Mouse (Mus musculus) intestine, postnatal 0 days (tissue): ENCODE results near the gene Mrpl34. TPM values are rescaled to one million over a fixed set of nuclear protein-coding genes. Genes with fewer than 3 reads are reported as not detected.
A peak's percentile ranks its signal among the peaks of the same experiment; 100 is the strongest.

Experiments used
- ATAC-seq: fragments of 200-750 bp; cut with Nextera tagmentation; 2 replicates; pipeline ENCODE4 v1.8.0; 2017; ENCODE audit warnings: mild to moderate bottlenecking, moderate TSS enrichment, moderate library complexity
- H3K27ac ChIP-seq: fragments of 300-500 bp; sonication (generic); 2 replicates; pipeline ENCODE4 v1.5.1; 2014; ENCODE audit warnings: mild to moderate bottlenecking, low read depth, low read length, moderate library complexity
- H3K27me3 ChIP-seq: fragments of 300-500 bp; sonication (generic); replicated peaks from 2 replicates; pipeline ENCODE4 v1.6.1; 2014; ENCODE audit warnings: low read length, mixed read lengths; ENCODE audit not compliant: control insufficient read depth, insufficient read depth
- H3K36me3 ChIP-seq: fragments of 300-500 bp; sonication (generic); 2 replicates; pipeline ENCODE4 v1.6.1; 2014; ENCODE audit warnings: mild to moderate bottlenecking, moderate library complexity; ENCODE audit not compliant: control insufficient read depth, insufficient read depth
- H3K4me1 ChIP-seq: fragments of 300-500 bp; sonication (generic); replicated peaks from 2 replicates; pipeline ENCODE4 v1.6.1; 2014; ENCODE audit warnings: antibody characterized with exemption, low read length, mixed read lengths; ENCODE audit not compliant: control insufficient read depth, insufficient read depth
- H3K4me2 ChIP-seq: fragments of 300-500 bp; sonication (generic); replicated peaks from 2 replicates; pipeline ENCODE4 v1.6.1; 2014; ENCODE audit warnings: low read depth, mild to moderate bottlenecking, moderate library complexity
- H3K4me3 ChIP-seq: fragments of 300-500 bp; sonication (generic); 2 replicates; pipeline ENCODE4 v1.5.1; 2014; ENCODE audit warnings: low read depth, low read length
- H3K9ac ChIP-seq: fragments of 300-500 bp; sonication (generic); 2 replicates; pipeline ENCODE4 v1.6.1; 2014; ENCODE audit warnings: mild to moderate bottlenecking, low read depth, low read length
- H3K9me3 ChIP-seq: fragments of 300-500 bp; sonication (generic); 2 replicates; pipeline ENCODE4 v1.6.1; 2016; ENCODE audit warnings: mixed run types; ENCODE audit not compliant: control insufficient read depth
- CTCF ChIP-seq: sonication (generic); IDR thresholded peaks from 2 replicates; pipeline ENCODE4 v1.5.1; 2016; ENCODE audit warnings: low read depth, mild to moderate bottlenecking, control low read depth, antibody characterized with exemption, moderate library complexity
- WGBS: fragments of 180-500 bp; shearing (Covaris S2); extraction: QIAGEN DNeasy Blood & Tissue Kit; methylation state at CpG from one replicate; pipeline ENCODE4 v1.1.7; 2014; 5-methylcytosine and 5-hydroxymethylcytosine counted together
- polyA plus RNA-seq: library from polyadenylated mRNA; unstranded; fragments of >200 nt; fragmentation: Nextera tagmentation; extraction: Ambion mirVana; gene quantifications from 2 replicates; pipeline ENCODE4 v1.2.1, GENCODE M21; 2015

Mrpl34 gene
- polyA plus RNA-seq, 1 experiment from 2014 or later, result 187 TPM

- under 1% methylated on average over 101 of the region's 121 CpGs for WGBS
- TF ChIP-seq CTCF, result peak; percentile 53
- Histone ChIP-seq H3K4me1 (no peaks in the 10 kb centered on the region; the same call in 1 of the 2 replicates), H3K9ac (peak overlapping the region; percentile 64), H3K27ac (peak overlapping the region; percentile 80), H3K9me3 (no peaks in the 10 kb centered on the region), H3K36me3 (peaks cover 33% of the 10 kb centered on the region), H3K27me3 (no peaks in the 10 kb centered on the region), H3K4me2 (peak overlapping the region; percentile 85), H3K4me3 (peak overlapping the region; percentile 65)
- peak; percentile 73 for ATAC-seq
Observed at GRCm38 (mm10) chr8:71476099-71476940, 11.6 kb downstream of the Mrpl34 start.

GRCm38 (mm10) chr8:71477196-71477845 lies 12.6 kb downstream of the Mrpl34 start:
- Histone ChIP-seq H3K36me3 (peaks cover 23% of the 10 kb centered on the region), H3K27me3 (no peaks in the 10 kb centered on the region), H3K9me3 (no peaks in the 10 kb centered on the region), H3K9ac (0 out of 2 replicates have a peak overlapping the region, but pooled peaks have one; percentile 64), H3K4me1 (no peaks in the 10 kb centered on the region; the same call in 1 of the 2 replicates), H3K4me3 (peak overlapping the region; percentile 65; the same call in 1 of the 2 replicates), H3K27ac (no peak overlapping the region), H3K4me2 (peak overlapping the region; percentile 85)
- ATAC-seq, result no peak
- peak; percentile 71 for TF ChIP-seq CTCF
- WGBS, result 56% methylated on average over 14 of the region's 14 CpGs

GRCm38 (mm10) chr8:71478943-71479342 lies 14.2 kb downstream of the Mrpl34 start:
- Histone ChIP-seq H3K36me3 (peaks cover 10% of the 10 kb centered on the region; the same call in 1 of the 2 replicates), H3K4me1 (no peaks in the 10 kb centered on the region; the same call in 1 of the 2 replicates), H3K4me2 (no peak overlapping the region), H3K9me3 (no peaks in the 10 kb centered on the region), H3K9ac (no peak overlapping the region), H3K27me3 (no peaks in the 10 kb centered on the region), H3K4me3 (no peak overlapping the region), H3K27ac (no peak overlapping the region)
- no peak for TF ChIP-seq CTCF
- ATAC-seq, result no peak
- WGBS, result 92% methylated on average over 11 of the region's 11 CpGs

GRCm38 (mm10) chr8:71483932-71484331 lies 19.2 kb downstream of the Mrpl34 start:
- no peak overlapping the region for H3K4me2 ChIP-seq
- no peak overlapping the region for H3K27ac ChIP-seq
- H3K27me3 ChIP-seq, result no peaks in the 10 kb centered on the region
- H3K4me1 ChIP-seq, result peaks cover 6% of the 10 kb centered on the region
- H3K4me3 ChIP-seq, result no peak overlapping the region
- 55% methylated on average over 8 of the region's 8 CpGs for WGBS
- no peak for ATAC-seq
- TF ChIP-seq CTCF, result no peak
- H3K9me3 ChIP-seq, result no peaks in the 10 kb centered on the region
- H3K36me3 ChIP-seq, result 0 out of 2 replicates have a peak, but pooled peaks cover 2% of the 10 kb centered on the region
- H3K9ac ChIP-seq, result no peak overlapping the region

GRCm38 (mm10) chr8:71484736-71485135 lies 20.0 kb downstream of the Mrpl34 start:
- Histone ChIP-seq H3K27ac (no peak overlapping the region), H3K36me3 (no peaks in the 10 kb centered on the region), H3K4me2 (peak overlapping the region; percentile 93; the same call in 1 of the 2 replicates), H3K4me3 (no peak overlapping the region), H3K9me3 (no peaks in the 10 kb centered on the region), H3K27me3 (no peaks in the 10 kb centered on the region), H3K9ac (no peak overlapping the region), H3K4me1 (peaks cover 9% of the 10 kb centered on the region)
- TF ChIP-seq CTCF, result no peak
- ATAC-seq, result no peak
- 91% methylated on average over 19 of the region's 19 CpGs for WGBS
